Mouse (Mus musculus) cerebellum, postnatal 25 days (tissue): ENCODE results near the gene Srp9.
A peak's percentile ranks its signal among the peaks of the same experiment; 100 is the strongest.

Source experiments
- DNase-seq, 2 experiments: peaks; one replicate each; pipeline ENCODE4 v3.0.0; 2021; ENCODE audit warnings: mixed read lengths in 2 of 2

Gene Srp9

DNA sequence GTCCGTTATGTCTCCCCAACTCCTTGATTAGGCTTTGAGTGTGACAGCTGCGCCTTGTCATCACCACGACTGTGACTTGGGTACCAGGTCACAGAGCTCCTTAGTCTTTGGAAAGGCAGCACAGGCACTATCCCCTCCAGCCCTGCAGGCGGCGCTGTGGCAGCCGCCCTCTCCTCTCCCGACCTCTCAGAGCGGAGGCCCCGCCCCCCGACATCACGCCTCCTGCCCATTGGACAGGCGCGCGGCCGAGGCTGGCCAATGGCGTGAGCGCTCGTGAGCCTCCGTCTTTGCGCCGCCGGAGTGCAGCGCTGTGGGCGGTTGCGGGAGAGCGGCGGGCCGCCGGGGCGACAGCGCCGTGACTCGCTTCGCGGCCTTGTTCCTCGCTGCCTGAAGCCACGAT is at the start of gene Srp9:
Srp9 (plus strand) TSS at position 232 of the 400 bp plus-strand sequence.
- peak; percentile 99 to 100 for DNase-seq

DNA sequence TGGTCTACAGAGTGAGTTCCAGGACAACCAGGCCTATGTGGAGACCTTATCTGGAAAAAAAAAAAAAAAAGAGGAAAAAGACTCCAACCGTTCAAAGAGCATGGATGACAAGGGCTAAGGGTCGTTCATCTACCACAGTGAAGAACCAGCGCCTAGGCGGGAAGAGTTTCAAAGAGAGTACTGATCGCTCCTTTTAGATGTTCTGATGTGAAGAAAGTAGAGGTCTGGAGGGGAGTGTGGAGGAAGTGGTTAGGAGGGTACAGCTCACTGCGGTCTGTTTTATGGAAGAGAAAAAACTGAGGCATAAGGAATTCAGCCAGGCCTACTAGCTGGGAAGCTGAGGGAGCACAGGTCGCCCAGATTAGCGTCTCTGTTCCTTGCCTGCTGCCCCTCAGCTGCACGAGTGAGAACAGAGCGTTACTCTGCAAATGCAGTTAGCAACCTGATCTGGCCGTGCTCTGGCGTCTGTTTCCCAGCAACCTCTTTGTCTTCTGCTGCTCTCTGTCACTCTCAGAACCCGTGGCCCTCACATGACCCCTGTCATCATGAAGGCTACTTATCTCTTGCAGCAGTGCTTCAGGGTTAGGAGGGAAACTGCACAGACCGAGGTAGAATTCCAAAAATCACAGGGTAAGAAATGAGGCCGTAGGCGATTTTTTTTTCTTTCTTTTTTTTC is 42.7 kb upstream of the Srp9 start:
- DNase-seq: no peak

DNA sequence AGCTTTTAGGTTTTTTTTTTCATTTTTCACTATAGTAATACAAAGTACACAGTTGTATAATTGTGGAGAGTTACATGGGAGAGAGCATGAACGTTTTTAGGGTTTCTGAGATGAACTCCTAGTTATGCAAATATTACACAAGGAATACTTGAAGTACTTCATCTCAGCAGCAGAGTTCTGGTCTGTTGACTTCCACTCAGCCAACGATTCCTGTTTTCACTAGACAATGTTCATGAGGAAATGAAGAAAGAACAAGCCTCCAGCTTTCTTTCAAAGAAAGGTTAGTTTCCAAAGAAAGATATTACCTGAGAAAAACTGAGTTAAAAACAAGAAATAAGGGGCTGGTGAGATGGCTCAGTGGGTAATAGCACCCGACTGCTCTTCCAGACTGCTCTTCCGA is 41.1 kb upstream of the Srp9 start:
- no peak for DNase-seq

DNA sequence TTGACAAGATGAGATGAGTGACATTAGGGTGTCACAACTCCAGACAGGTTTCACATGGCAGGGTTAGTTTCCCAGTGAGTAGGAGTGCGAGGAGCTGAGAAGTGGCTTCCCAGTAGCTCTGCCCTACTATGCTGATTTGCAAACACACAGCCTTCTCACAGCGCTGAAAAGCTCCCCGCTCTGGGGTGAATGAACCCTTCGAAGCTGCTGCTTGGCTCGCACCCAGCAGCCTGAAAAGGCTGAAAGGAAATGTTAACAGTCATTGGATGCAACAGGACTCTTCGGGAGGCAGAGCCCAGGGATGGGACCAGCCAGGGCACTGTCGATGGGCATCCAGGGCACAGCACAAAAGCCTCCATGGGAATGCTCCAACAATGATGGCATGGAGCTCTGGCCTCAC is 37.8 kb upstream of the Srp9 start:
- DNase-seq: peak; percentile 19 to 35

DNA sequence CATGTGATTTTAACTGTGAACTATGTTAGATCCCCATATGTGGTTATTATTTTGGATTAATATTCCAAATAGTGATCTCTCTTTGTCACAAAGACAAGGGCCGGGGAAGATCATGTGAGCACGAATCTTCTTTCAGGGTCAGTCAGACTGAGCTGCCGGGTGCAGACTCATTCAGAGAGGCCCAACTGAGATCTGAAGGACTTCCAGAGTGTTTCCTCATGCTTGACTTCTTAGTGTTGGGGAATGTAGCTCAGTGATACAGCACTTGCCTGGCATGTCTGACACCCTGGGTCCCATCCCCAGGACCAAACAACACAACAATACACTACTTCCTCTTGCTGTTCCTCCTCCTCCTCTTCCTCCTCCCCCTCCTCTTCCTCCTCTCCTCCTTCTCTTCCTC is 37.2 kb upstream of the Srp9 start:
- DNase-seq: no peak

DNA sequence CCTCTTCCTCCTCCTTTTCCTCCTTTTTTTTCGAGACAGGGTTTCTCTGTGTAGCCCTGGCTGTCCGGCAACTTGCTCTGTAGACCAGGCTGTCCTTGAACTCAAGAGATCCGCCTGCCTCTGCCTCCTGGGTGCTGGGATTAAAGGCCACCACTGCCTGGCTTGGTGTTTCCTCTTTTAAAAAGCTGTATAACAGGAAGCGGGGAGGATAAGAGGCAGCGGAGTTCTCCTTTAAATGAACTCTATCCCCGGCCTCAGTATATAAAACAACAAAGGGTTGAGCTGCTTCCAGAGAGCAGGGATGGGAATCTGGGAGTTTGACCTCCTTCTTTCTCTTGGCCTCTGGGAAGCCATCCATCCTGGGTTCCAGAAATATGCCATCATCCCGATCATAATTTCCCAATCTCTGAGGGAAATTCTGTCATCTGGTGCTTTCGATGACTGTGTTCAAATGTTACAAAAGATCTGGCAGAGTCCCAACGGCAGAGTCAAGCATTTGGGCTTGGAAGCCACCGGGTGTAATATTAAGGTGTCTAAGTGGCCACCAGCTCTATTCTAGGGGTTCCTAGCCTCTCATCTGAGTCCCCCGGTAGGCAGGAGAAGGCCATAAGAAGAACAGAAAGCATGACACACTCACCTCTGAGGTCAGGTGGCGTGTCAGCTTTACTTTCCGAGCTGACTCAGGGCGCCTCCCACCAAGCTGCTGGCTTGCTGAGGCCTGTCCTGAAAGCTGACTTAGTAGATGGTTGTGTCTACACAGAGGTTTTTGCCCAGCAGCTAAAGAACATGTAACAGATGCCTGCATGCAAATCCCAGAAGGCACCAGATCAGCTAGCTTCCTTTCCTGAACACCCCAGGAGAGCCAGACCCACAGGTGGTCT is 36.5 kb upstream of the Srp9 start:
- DNase-seq: no peak

DNA sequence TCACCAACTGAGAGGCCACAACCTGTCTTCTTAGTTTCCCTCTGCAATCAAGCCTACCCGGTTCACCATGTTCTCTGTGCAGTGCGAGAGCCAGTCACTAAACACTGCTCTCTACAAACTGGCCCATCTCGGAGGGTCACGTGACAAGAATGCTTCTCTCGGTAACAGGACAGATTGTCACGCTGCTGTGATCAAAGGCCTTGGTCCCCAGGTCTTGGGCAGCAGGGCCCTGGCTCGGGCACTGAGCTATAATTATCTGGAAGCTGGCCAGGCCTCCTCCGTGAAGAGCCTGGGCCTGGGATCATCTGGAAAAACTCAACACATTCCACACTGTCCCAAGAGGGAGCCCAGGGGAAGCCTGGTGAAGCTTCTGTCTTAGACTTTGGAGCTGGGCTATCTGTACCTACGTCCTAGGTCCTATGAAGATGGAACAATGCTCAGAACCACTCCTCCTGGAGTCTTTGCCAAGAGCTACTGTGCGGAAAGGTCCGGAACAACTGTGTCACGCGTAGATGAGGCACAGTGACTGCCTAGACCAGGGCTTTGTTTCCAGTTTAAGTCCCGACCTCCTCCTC is 35.6 kb upstream of the Srp9 start:
- peak; percentile 48 to 60 for DNase-seq

DNA sequence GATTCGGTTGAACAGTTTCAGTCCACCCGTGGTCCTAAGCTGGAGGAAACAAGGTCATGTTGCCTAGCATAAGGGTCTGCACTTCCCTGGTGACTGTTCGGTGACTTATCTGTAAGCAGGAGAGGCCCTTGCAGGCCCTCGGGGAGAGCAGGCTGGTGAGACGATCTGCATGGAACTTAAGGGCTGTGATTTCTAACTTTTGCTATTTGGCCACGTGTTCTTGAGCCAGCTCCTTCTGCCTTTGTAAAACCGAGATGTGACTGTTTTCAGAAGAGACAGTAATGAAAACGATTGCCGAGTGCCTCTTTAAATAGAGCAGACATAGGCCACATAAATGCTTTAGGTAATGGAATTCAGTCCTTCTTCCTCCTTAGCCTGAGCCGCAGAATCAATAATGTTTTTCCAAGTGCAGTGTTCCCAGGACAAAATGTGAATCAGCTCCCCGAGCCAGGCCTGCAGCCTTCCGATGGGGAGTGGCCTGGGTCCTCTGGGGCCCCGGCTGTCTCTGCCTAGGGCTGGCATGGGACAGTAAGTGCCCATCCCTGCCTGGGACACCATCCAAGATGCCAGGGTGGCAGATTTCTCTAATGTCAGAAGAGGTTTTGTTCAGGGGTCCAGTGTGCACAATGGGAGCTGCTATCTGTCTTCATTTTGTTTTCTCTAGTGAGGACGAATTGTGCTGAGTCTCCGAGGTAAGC is 34.8 kb upstream of the Srp9 start:
- DNase-seq: no peak

DNA sequence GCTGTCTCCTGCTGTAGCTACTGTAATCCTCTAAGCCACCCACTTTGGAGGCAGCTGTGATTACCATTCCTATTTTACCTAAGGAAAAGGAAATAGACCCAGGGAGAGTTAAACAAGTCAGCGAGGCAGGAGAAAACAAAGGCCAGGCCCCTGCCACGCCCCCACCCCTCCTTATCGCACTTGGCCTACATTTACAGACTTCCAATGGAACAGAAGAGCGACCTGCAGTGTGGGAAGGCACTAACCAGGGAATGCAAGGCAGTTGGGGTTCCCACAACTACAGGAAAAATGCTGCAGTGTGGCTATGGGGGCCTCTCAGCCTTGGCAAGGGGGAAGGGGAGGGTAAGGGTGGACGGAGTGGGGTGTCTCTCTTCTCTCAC is 34.2 kb upstream of the Srp9 start:
- no peak for DNase-seq

DNA sequence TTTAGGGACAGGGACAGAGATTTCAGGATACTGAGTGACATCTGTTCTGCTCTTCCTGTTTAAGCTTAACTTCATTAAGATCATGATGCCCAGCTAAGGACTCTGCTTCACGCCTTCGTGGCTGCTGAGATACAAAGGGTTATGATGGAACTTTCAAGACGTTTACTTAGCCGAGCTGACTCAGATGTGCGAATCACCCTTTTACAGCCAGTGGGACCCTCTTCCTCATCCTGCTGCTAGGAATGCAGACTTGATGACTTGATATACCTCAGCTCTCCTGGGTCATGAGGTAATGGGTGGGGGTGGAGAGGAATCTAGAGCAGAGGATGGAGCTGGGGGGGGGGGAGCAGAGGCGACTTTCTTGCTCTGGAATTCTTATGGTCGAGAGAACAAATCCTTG is 33.3 kb upstream of the Srp9 start:
- DNase-seq: no peak

DNA sequence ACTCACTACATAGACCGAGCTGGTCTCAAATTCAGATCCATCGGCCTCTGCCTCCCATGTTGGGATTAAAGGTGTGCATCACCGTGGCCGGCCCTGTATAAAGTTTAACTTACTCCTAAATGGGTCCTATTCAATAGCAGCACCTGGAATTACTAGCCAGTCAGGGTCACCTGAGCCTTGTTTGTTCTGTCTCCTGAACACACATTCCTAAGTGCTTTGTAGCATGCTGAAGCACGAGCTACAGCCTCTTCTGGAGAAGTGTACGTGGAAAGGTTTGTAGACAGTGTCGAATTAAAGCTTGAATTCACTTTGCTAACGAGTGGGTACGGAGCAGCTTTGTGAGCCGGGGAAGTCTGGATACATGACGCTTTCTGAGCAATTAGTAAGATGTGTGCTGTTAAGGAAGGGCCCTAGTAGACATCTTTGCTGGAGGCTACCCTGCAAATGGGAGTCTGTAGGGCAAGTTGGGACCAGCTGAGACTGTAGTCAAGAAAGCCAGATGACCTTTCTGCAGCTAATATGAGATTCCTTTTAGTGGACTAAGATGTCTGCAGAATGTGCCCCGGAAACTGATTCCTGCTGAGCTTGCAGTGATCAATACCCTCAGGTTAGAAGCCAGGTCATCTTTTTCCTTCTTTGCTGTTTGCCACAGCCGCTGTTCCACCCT is 32.7 kb upstream of the Srp9 start:
- no peak for DNase-seq

DNA sequence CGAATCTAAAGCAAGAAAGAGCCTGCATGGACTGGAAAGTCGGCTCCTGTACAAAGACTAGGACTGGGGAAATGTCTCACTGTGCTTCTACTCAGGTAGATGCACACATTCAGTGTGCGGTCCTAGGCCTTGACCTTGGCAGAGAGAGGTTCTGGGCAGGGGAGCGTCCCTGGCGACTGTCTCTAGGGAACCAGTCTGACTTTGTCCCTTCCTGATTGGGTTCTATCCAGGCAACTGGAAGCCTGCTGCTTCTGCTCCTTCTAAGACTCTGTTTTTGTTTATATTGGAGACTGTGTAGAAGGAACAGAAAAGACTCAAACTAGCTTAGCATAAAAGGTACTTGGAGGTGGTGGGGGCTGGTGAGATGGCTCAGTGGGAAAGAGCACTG is 32.1 kb upstream of the Srp9 start:
- no peak for DNase-seq

DNA sequence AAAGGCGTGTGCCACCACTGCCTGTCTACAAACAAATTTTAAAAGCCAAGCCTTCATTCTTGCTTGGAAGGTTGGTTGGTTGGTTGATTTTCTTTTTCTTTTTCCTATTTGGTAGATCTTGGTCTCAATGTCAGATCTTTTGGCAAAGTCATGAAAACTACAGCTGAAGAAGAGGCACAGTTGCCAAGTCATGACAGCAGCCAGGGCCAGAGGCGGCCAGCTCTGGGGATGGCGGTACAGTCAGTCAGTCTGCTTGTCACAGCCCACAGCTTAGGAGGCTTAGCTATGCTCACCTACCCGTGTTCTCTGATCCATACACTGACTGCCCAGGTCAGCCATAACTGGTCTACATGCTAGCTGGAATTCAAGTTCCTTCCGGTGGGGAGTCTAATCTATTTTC is 31.1 kb upstream of the Srp9 start:
- DNase-seq: no peak

DNA sequence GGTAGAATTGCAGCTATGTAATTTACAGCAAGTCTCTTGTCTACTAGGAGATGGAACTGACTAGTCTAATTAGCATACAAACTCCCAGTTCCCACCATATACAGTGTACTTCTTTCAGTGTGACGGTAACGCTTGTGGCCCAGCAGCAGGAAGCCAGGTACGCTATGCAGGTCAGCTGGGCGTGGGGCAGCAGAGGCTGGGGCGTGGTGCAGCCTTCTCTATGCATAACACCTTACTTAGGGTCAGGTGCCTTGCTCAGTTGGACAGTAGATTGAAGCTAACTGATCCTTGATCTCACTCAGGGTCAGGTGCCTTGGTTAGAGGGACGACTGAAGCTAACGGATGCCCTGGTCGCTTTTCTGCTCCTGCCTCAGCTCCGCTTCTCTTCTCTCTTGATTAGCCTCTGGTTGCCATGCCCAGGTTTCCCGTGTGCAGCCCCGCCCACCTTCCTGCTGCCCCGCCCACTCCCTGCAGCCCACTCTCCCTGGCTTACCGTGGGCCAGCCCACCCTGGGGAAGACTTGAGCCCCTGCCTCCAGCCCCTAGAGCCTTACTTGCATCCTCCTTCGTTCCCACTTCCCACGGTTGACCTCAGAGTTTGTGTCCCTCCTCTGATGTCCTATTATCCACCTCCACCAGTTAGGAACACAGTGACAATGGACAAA is 29.9 kb upstream of the Srp9 start:
- DNase-seq: no peak

DNA sequence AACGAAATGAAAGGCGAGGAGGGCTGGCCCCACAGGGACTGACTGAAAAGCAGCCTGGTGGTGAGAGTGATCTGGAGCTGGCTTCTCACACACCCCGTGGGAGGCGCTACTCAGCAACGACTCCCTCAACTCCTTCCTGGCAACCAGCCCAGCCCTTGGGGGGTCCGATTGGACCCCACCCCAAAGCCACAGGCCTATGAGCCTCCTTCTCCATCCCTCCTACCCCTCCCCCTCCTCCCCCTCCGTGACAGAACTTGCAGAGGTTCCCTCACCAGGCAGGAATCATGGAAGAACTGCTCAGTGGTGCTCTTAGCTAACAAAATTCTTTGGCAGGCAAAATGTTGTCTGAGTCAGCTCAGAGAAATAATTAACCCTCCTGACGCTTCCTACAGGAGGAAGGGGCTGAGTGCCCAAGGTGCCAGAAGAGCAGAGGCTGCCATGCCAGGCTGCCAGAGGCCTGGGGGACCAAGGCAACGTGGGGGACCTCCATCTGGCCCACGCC is 29.2 kb upstream of the Srp9 start:
- DNase-seq: peak in 1 of 2 experiments; percentile 28

DNA sequence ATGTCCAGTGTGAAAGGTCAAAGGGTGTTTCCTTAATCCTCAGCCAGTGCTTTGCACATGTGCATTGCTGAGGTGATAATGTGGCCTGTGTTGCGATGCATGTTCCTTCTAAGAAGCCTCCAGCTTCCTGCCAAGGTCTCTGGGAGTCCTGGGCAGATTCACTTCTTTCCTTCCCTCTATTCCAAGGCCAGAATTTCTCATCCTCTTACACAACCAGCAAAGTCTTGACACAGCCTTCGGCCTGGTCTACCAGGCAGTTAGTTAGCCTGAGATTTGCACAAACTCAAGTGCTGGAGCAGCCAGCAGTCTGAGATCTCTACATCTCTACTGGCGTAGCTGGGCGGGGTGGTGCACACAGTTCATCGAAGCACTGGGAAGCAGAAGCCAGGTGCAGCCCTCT is 27.8 kb upstream of the Srp9 start:
- DNase-seq: no peak

DNA sequence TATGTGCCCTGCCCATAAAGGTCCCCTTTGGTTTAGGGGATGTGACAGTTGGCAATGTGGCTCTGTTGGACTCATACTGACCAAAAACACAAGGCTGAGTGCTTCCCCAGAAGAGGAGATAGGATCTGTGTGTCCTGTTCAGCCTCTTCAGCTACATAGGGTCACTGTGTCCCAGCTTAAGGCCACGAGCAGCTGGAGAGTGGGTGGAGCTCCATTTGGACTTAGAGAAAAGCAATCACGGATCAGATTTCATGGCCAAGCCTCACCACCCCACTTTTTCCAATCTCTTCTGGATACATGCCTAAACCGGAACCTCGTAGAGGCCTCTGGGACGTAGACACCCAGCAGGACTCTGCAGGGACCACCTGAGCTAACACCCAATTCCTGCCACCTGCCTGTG is 25.5 kb upstream of the Srp9 start:
- no peak for DNase-seq

DNA sequence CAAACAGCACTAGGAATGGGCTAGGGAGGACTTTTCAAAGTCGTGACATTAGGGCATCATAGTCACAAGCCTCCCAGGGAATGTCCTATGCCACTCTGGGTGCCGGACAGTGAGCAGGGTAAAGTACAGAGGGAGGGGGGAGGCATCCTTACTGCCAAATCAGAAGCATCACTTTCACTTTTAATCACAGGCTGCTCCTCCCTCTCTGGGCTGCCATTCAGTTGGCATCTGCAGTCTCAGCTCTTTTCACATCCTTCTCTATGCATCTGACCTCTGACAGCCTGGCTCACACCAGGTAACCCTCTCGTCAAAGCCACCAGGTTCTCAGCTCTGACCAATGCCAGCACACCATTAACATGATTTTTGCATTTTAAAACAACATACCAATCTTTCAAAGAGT is 24.1 kb upstream of the Srp9 start:
- no peak for DNase-seq

DNA sequence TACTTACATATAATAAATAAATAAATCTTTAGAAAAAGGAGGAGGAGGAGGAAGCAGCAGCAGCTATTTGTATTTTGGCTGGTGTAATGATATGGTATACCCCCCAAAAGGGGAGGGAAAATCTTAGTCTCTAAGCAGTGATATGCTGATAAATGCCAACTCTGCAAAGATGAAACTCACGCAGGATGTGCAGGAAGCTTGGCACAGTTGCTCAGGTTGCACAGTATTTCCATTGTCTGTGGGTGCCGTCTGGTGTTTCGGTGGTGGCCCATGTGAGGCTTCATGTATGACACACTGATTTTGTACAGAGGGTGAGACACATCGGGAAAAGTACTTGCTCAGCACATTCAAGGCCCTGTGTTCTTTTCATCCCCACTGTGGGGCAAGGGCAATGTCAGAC is 23.1 kb upstream of the Srp9 start:
- no peak for DNase-seq

DNA sequence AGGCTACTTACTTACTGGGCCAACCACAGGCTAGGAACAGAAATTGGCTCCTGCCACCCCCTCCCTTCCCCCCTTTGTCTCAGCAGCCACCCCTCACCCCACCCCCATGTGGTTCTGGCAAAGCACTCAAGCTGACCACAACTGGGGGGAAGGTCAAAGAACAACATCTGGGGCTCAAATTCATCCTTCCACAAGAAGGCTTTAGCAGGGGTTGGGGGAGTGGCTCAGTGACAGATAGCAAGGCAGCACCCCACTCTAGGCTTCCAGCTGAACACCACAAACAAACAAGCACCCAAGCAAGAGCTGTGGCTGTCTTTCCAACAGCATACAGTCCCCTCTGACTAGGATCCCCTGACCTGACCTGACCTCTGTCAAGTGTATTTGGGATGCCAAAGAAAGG is 21.8 kb upstream of the Srp9 start:
- DNase-seq: no peak

DNA sequence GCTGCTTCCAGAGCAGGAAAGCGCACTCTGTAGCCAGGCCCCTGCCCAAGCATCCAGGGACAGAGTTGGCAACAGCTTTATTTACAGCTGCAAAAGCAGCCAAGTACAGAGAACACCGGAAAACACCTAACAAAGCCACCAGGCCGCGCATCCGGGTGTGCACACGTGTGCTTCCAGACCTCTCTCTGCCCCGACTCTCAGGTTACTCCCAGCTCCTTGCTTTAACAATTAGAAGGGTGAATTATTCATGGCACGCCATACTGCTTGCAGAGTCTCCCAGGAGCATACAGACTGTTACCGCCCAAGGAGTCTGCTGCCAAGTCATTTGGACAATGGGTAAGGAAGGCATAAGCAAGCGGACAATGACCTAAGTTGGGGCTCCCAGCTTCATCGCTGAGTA is 21.1 kb upstream of the Srp9 start:
- no peak for DNase-seq

DNA sequence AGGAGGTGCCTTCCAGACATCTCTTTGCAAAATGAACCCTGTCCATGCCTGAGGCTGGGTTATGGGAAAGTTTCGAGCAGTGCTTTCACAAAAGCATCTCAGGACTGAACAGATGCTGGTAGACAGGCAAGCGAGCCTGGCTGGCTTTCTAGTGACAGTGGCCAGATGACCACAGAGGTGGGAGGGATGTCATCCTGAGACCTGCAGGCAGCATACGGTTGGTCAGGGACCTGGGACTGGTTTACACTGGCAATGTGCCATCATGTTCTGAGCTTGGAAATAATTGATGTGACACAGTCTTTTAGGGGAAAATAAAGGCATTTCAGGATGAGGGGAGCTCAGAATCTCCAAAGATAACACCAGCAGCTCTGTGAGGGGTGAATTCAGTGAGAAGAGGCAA is 19.5 kb upstream of the Srp9 start:
- DNase-seq: no peak
